Mouse (Mus musculus) central nervous system, embryonic 11.5 days (tissue): ENCODE results near the gene Eme1. TPM values are rescaled to one million over a fixed set of nuclear protein-coding genes. Genes with fewer than 3 reads are reported as not detected.

Source experiments
- polyA plus RNA-seq: library from polyadenylated mRNA; depleted of rRNA; stranded (reverse); fragments of >200 nt; gene quantifications from 2 replicates; pipeline ENCODE4 v1.2.3, GENCODE M21; 2012; rRNA removed

Gene Eme1
- polyA plus RNA-seq, result 42.1 and 54.0 TPM in 2 replicates

GRCm38 (mm10) chr11:94653663-94654436 lies at the start of gene Eme1, which contains the start of gene Mrpl27:
TSS of gene Eme1 (minus strand) at chr11:94653964.
TSS of gene Mrpl27 (plus strand) at chr11:94653767.

GRCm38 (mm10) chr11:94676754-94677606 lies 23.2 kb upstream of the Eme1 start, which contains the start of gene Xylt2:
TSS of gene Xylt2 (minus strand) at chr11:94677515.

GRCm38 (mm10) chr11:94629199-94629883 lies 24.4 kb downstream of the Eme1 start, which contains the start of gene Lrrc59:
TSS of gene Lrrc59 (plus strand) at chr11:94629767.

GRCm38 (mm10) chr11:94601321-94602281 lies 52.2 kb downstream of the Eme1 start, which contains the start of gene Acsf2:
TSS of gene Acsf2 (minus strand) at chr11:94601871.

Other genes with a start within 250 kb of the Eme1 start
- 128 and 162 TPM in 2 replicates for gene Cacna1g, start 179.8 kb downstream of the Eme1 start, polyA plus RNA-seq
- 0.20 TPM in 2 replicates for gene Spata20, start 167.8 kb downstream of the Eme1 start, polyA plus RNA-seq
- gene Epn3, start 154.0 kb downstream of the Eme1 start, polyA plus RNA-seq, result 1.0 and 2.1 TPM in 2 replicates
- 2.9 and 5.7 TPM in 2 replicates for gene Mycbpap, start 132.2 kb downstream of the Eme1 start, polyA plus RNA-seq
- gene Rsad1, start 104.7 kb downstream of the Eme1 start, polyA plus RNA-seq, result 7.7 and 8.3 TPM in 2 replicates
- gene Chad, start 88.9 kb downstream of the Eme1 start, polyA plus RNA-seq, result 0.10 and 0.55 TPM in 2 replicates
- 13.9 and 20.7 TPM in 2 replicates for gene Acsf2, start 52.1 kb downstream of the Eme1 start, polyA plus RNA-seq
- gene Lrrc59, start 24.2 kb downstream of the Eme1 start, polyA plus RNA-seq, result 126 and 129 TPM in 2 replicates
- 96.5 and 117 TPM in 2 replicates for gene Mrpl27, start 197 bp downstream of the Eme1 start, polyA plus RNA-seq
- gene Xylt2, start 23.6 kb upstream of the Eme1 start, polyA plus RNA-seq, result 26.9 and 27.8 TPM in 2 replicates
- gene Gm11541, start 50.5 kb upstream of the Eme1 start, polyA plus RNA-seq, result 0.10 TPM in 1 of 2 replicates, not detected in the other
- gene Cdc34b, start 87.8 kb upstream of the Eme1 start, polyA plus RNA-seq, result 0.05 and 0.16 TPM in 2 replicates
- not detected in 2 replicates for gene Tmem92, start 128.7 kb upstream of the Eme1 start, polyA plus RNA-seq